Mouse (Mus musculus) megakaryocyte-erythroid progenitor cell, adult 5-6 weeks (primary cell): ENCODE data around the gene Scnn1a. TPM values are rescaled to one million over a fixed set of nuclear protein-coding genes. Genes with fewer than 3 reads are reported as not detected.
A peak's percentile ranks its signal among the peaks of the same experiment; 100 is the strongest.

Source experiments
- ATAC-seq: replicated peaks from 2 replicates; pipeline ENCODE4 v1.8.0; 2016; ENCODE audit warnings: mild to moderate bottlenecking, inconsistent platforms; ENCODE audit not compliant: severe bottlenecking, poor library complexity, low FRiP score, low TSS enrichment
- total RNA-seq, 2 experiments: library from RNA; stranded (forward) in 1 of 2; stranded (reverse) in 1 of 2; fragments of 200-1000, 215-1000 nt in 1 of 2; fragments of >200 nt in 1 of 2; fragmentation: Nextera tagmentation in 1 of 2; gene quantifications; 2 replicates each; pipeline ENCODE4 v1.2.3; 2014 to 2017

Gene Scnn1a
- total RNA-seq, 2 experiments from 2014 or later = 1.4 TPM; not detected in 1

GRCm38 (mm10) chr6:125380372-125381360, 60.2 kb downstream of the Scnn1a start, which contains the start of gene Plekhg6:
Plekhg6 (minus strand) TSS chr6:125380793.
- peak; percentile 40; the same call in 1 of the 2 replicates for ATAC-seq

GRCm38 (mm10) chr6:125382024-125382423, 61.6 kb downstream of the Scnn1a start:
- no peak for ATAC-seq

GRCm38 (mm10) chr6:125385066-125385974, 64.9 kb downstream of the Scnn1a start:
- no peak; the same call in 1 of the 2 replicates for ATAC-seq

GRCm38 (mm10) chr6:125386080-125386479, 65.6 kb downstream of the Scnn1a start:
- ATAC-seq = no peak

- ATAC-seq = no peak
These were observed 69.4 kb downstream of the Scnn1a start for GRCm38 (mm10) chr6:125389853-125390252.

Other genes with a start within 250 kb of the Scnn1a start
- gene Chd4, start 224.7 kb upstream of the Scnn1a start, total RNA-seq (2014; fragmentation: Nextera tagmentation) = 153 and 188 TPM in 2 replicates
- 438 and 492 TPM in 2 replicates for gene Chd4, start 224.7 kb upstream of the Scnn1a start, total RNA-seq (2017)
- 92.2 and 114 TPM in 2 replicates for gene Nop2, start 188.8 kb upstream of the Scnn1a start, total RNA-seq (2014; fragmentation: Nextera tagmentation)
- 108 and 125 TPM in 2 replicates for gene Nop2, start 188.8 kb upstream of the Scnn1a start, total RNA-seq (2017)
- gene Iffo1, start 175.4 kb upstream of the Scnn1a start, total RNA-seq (2014; fragmentation: Nextera tagmentation) = 18.3 and 22.7 TPM in 2 replicates
- 10.3 and 12.8 TPM in 2 replicates for gene Iffo1, start 175.4 kb upstream of the Scnn1a start, total RNA-seq (2017)
- 900 and 1,346 TPM in 2 replicates for gene Gapdh, start 154.2 kb upstream of the Scnn1a start, total RNA-seq (2014; fragmentation: Nextera tagmentation)
- 535 and 806 TPM in 2 replicates for gene Gapdh, start 154.2 kb upstream of the Scnn1a start, total RNA-seq (2017)
- gene Ncapd2, start 129.0 kb upstream of the Scnn1a start, total RNA-seq (2014; fragmentation: Nextera tagmentation) = 285 and 384 TPM in 2 replicates
- gene Ncapd2, start 129.0 kb upstream of the Scnn1a start, total RNA-seq (2017) = 186 and 262 TPM in 2 replicates
- 163 and 194 TPM in 2 replicates for gene Mrpl51, start 128.9 kb upstream of the Scnn1a start, total RNA-seq (2014; fragmentation: Nextera tagmentation)
- 120 and 151 TPM in 2 replicates for gene Mrpl51, start 128.9 kb upstream of the Scnn1a start, total RNA-seq (2017)
- 14.9 and 25.5 TPM in 2 replicates for gene Vamp1, start 105.1 kb upstream of the Scnn1a start, total RNA-seq (2014; fragmentation: Nextera tagmentation)
- 2.3 and 4.9 TPM in 2 replicates for gene Vamp1, start 105.1 kb upstream of the Scnn1a start, total RNA-seq (2017)
- 2.0 and 3.6 TPM in 2 replicates for gene Tapbpl, start 88.8 kb upstream of the Scnn1a start, total RNA-seq (2014; fragmentation: Nextera tagmentation)
- gene Tapbpl, start 88.8 kb upstream of the Scnn1a start, total RNA-seq (2017) = 4.8 and 8.6 TPM in 2 replicates
- 8.0 and 9.4 TPM in 2 replicates for gene Cd27, start 83.6 kb upstream of the Scnn1a start, total RNA-seq (2014; fragmentation: Nextera tagmentation)
- 6.6 and 14.3 TPM in 2 replicates for gene Cd27, start 83.6 kb upstream of the Scnn1a start, total RNA-seq (2017)
- gene Tuba3a, start 34.6 kb upstream of the Scnn1a start, total RNA-seq (2014; fragmentation: Nextera tagmentation) = not detected in 2 replicates
- gene Tuba3a, start 34.6 kb upstream of the Scnn1a start, total RNA-seq (2017) = not detected in 2 replicates
- 5.2 and 8.8 TPM in 2 replicates for gene Ltbr, start 6.8 kb upstream of the Scnn1a start, total RNA-seq (2014; fragmentation: Nextera tagmentation)
- 6.0 and 7.8 TPM in 2 replicates for gene Ltbr, start 6.8 kb upstream of the Scnn1a start, total RNA-seq (2017)
- 8.6 and 9.5 TPM in 2 replicates for gene Tnfrsf1a, start 28.7 kb downstream of the Scnn1a start, total RNA-seq (2014; fragmentation: Nextera tagmentation)
- gene Tnfrsf1a, start 28.7 kb downstream of the Scnn1a start, total RNA-seq (2017) = 4.7 and 6.3 TPM in 2 replicates
- not detected in 2 replicates for gene Plekhg6, start 60.1 kb downstream of the Scnn1a start, total RNA-seq (2014; fragmentation: Nextera tagmentation)
- not detected in 2 replicates for gene Plekhg6, start 60.1 kb downstream of the Scnn1a start, total RNA-seq (2017)
- gene Cd9, start 174.1 kb downstream of the Scnn1a start, total RNA-seq (2014; fragmentation: Nextera tagmentation) = 9.5 and 11.8 TPM in 2 replicates
- 34.1 and 40.0 TPM in 2 replicates for gene Cd9, start 174.1 kb downstream of the Scnn1a start, total RNA-seq (2017)
- gene Vwf, start 226.1 kb downstream of the Scnn1a start, total RNA-seq (2014; fragmentation: Nextera tagmentation) = 11.0 and 14.9 TPM in 2 replicates
- 5.5 and 9.3 TPM in 2 replicates for gene Vwf, start 226.1 kb downstream of the Scnn1a start, total RNA-seq (2017)